Mouse (Mus musculus): ENCODE measurements around the gene Vps29. TPM values are rescaled to one million over a fixed set of nuclear protein-coding genes. Genes with fewer than 3 reads are reported as not detected.

Gene Vps29
- polyA plus RNA-seq, 1 experiment from 2014 or later, result 327 TPM

DNA sequence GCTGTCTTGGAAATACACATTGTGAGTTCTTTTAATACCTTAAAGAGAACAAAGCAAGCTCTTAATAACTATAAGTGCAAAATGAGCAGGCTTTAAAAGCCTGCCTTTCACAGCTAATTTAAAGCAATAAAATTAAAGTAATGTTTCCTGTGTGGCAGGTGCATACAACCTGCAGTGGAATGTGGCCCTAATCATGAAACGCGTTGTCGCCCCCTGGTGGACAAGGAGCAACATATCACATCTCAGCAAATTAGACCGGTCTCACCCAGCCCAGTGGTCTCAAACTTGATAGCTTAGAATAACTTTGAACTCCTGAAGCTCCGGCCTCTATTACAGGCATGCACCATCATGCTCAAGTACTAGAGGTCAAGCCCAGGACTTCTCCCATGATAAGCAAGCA is 9.9 kb upstream of the Vps29 start:
- no peak overlapping the region for H3K9ac ChIP-seq
- H3K27me3 ChIP-seq, result no peaks in the 10 kb centered on the region
- 9% methylated on average over 5 of the region's 5 CpGs for WGBS
- no peak overlapping the region for H3K27ac ChIP-seq (replicated peaks)
- no peak overlapping the region for H3K4me2 ChIP-seq
- H3K36me3 ChIP-seq, result no peaks in the 10 kb centered on the region
- no peaks in the 10 kb centered on the region for H3K9me3 ChIP-seq
- no peak overlapping the region for H3K4me3 ChIP-seq
- peak; percentile 72; the same call in 1 of the 2 replicates for ATAC-seq (ENCODE audit: low read depth)
- 0 out of 2 replicates have a peak, but pooled peaks cover 7% of the 10 kb centered on the region for H3K4me1 ChIP-seq (replicated peaks)

GRCm38 (mm10) chr5:122345777-122346176 is 8.4 kb upstream of the Vps29 start:
- WGBS, result 75% methylated on average over 4 of the region's 4 CpGs
- no peak for ATAC-seq (ENCODE audit: low read depth)
- Histone ChIP-seq H3K9me3 (no peaks in the 10 kb centered on the region), H3K9ac (no peak overlapping the region), H3K4me1 (replicated peaks) (0 out of 2 replicates have a peak, but pooled peaks cover 7% of the 10 kb centered on the region), H3K36me3 (no peaks in the 10 kb centered on the region), H3K27me3 (no peaks in the 10 kb centered on the region), H3K27ac (replicated peaks) (no peak overlapping the region), H3K4me3 (no peak overlapping the region), H3K4me2 (no peak overlapping the region)

GRCm38 (mm10) chr5:122354492-122355067 is 411 bp downstream of the Vps29 start:
- peak overlapping the region; percentile 90 for H3K9ac ChIP-seq
- H3K4me2 ChIP-seq, result peak overlapping the region; percentile 78
- peak overlapping the region; percentile 89 for H3K27ac ChIP-seq (replicated peaks)
- no peaks in the 10 kb centered on the region for H3K27me3 ChIP-seq
- no peaks in the 10 kb centered on the region for H3K9me3 ChIP-seq
- WGBS, result under 1% methylated on average over 54 of the region's 57 CpGs
- peak; percentile 56; the same call in 1 of the 2 replicates for ATAC-seq (ENCODE audit: low read depth)
- H3K36me3 ChIP-seq, result peaks cover 5% of the 10 kb centered on the region; the same call in 1 of the 2 replicates
- H3K4me3 ChIP-seq, result peak overlapping the region; percentile 91
- H3K4me1 ChIP-seq (replicated peaks), result peaks cover 17% of the 10 kb centered on the region

DNA sequence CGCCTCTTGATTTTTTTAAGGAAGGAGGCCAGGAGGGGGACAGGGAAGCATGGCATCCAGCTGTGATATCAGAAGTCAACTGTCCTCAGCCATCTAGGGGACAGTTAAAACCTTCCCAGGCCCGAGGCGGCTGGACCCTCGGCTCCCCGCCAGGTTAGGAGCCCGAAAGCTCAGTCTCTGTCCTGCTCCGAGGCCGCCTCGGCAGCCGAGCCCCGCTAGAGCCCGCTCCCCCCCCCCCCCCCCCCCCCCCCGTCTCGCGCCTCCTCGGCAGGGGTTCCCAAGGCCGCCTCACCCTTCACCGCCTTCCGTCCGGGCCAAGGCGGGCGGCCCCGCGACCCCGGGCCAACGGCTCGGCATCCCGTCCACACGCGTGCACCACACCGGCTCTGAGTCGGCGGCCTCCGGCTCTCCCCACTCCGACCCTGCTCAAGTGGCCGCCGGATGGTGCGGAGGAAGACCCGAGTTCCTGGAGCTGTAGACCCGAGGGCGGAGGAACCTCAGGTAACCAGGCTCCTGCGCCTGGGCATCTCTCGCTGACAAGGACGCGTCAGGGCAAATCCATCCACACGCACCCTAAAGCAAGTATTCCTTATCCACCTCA is 17.5 kb downstream of the Vps29 start, which contains the start of gene Gpn3:
Gpn3 (plus strand) TSS at position 286 of the 601 bp plus-strand sequence.
- H3K27ac ChIP-seq (replicated peaks), result peak within 1 kb of the TSS; percentile 97
- peak; percentile 84 for ATAC-seq (ENCODE audit: low read depth)
- WGBS, result under 1% methylated on average over 34 of the region's 46 CpGs
- peak within 1 kb of the TSS; percentile 88 for H3K9ac ChIP-seq
- no peaks in the 10 kb centered on the region for H3K9me3 ChIP-seq
- H3K4me3 ChIP-seq, result peak within 1 kb of the TSS; percentile 73
- peaks cover 28% of the 10 kb centered on the region for H3K4me1 ChIP-seq (replicated peaks)
- peak within 1 kb of the TSS; percentile 69 for H3K4me2 ChIP-seq
- no peaks in the 10 kb centered on the region for H3K27me3 ChIP-seq
- H3K36me3 ChIP-seq, result peaks cover 43% of the 10 kb centered on the region

- H3K27me3 ChIP-seq, result no peaks in the 10 kb centered on the region
- peak within 1 kb of the TSS; percentile 69 for H3K4me2 ChIP-seq
- H3K9ac ChIP-seq, result peak within 1 kb of the TSS; percentile 88
- peaks cover 28% of the 10 kb centered on the region for H3K4me1 ChIP-seq (replicated peaks)
- H3K9me3 ChIP-seq, result no peaks in the 10 kb centered on the region
- peak within 1 kb of the TSS; percentile 97 for H3K27ac ChIP-seq (replicated peaks)
- ATAC-seq (ENCODE audit: low read depth), result peak; percentile 96
- H3K36me3 ChIP-seq, result peaks cover 41% of the 10 kb centered on the region
- H3K4me3 ChIP-seq, result peak within 1 kb of the TSS; percentile 73
- WGBS, result under 1% methylated on average over 53 of the region's 53 CpGs
These were observed 18.1 kb downstream of the Vps29 start, which contains the start of gene Fam216a for GRCm38 (mm10) chr5:122372192-122372769. Fam216a (minus strand) TSS chr5:122372364.

GRCm38 (mm10) chr5:122372878-122373277 is 18.7 kb downstream of the Vps29 start:
- no peaks in the 10 kb centered on the region for H3K9me3 ChIP-seq
- H3K4me1 ChIP-seq (replicated peaks), result peaks cover 28% of the 10 kb centered on the region
- peak overlapping the region; percentile 67 for H3K4me2 ChIP-seq
- peaks cover 35% of the 10 kb centered on the region for H3K36me3 ChIP-seq
- no peak for ATAC-seq (ENCODE audit: low read depth)
- H3K27me3 ChIP-seq, result no peaks in the 10 kb centered on the region
- H3K9ac ChIP-seq, result peak overlapping the region; percentile 81
- peak overlapping the region; percentile 87 for H3K27ac ChIP-seq (replicated peaks)
- peak overlapping the region; percentile 73 for H3K4me3 ChIP-seq
- WGBS, result 8% methylated on average over 5 of the region's 5 CpGs

GRCm38 (mm10) chr5:122377101-122377833 is 23.1 kb downstream of the Vps29 start:
- peaks cover 12% of the 10 kb centered on the region for H3K4me1 ChIP-seq (replicated peaks)
- WGBS, result 93% methylated on average over 4 of the region's 4 CpGs
- ATAC-seq (ENCODE audit: low read depth), result no peak

DNA sequence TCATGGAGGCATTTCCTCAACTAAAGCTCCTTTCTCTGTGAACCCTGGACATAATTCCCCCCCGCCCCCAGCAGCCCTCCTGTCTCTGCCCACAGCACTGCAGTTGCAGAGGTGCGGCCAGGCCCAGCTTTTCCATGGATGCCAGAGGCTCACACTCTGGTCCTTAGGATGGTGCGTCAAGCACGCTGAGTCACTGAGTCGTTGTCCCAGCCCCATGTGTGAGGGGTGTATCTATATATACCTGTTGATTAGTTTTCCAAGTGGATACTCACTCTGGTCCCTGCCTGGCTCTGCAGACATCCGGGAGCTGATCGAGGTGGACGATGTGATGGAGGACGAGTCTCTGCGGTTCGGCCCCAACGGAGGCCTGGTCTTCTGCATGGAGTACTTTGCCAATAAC is 24.0 kb downstream of the Vps29 start:
- WGBS, result 95% methylated on average over 12 of the region's 12 CpGs
- H3K4me2 ChIP-seq, result no peak overlapping the region
- H3K4me3 ChIP-seq, result no peak overlapping the region
- no peak overlapping the region for H3K9ac ChIP-seq
- no peak for ATAC-seq (ENCODE audit: low read depth)
- no peak overlapping the region for H3K27ac ChIP-seq (replicated peaks)
- no peaks in the 10 kb centered on the region for H3K9me3 ChIP-seq
- H3K4me1 ChIP-seq (replicated peaks), result peaks cover 8% of the 10 kb centered on the region
- H3K27me3 ChIP-seq, result no peaks in the 10 kb centered on the region
- peaks cover 65% of the 10 kb centered on the region for H3K36me3 ChIP-seq

More at GRCm38 (mm10) chr5:122377101-122377833, 23.1 kb downstream of the Vps29 start:
- Histone ChIP-seq H3K4me3 (no peak overlapping the region), H3K27ac (replicated peaks) (no peak overlapping the region), H3K9ac (no peak overlapping the region), H3K36me3 (peaks cover 59% of the 10 kb centered on the region), H3K27me3 (no peaks in the 10 kb centered on the region), H3K9me3 (no peaks in the 10 kb centered on the region), H3K4me2 (no peak overlapping the region)

DNA sequence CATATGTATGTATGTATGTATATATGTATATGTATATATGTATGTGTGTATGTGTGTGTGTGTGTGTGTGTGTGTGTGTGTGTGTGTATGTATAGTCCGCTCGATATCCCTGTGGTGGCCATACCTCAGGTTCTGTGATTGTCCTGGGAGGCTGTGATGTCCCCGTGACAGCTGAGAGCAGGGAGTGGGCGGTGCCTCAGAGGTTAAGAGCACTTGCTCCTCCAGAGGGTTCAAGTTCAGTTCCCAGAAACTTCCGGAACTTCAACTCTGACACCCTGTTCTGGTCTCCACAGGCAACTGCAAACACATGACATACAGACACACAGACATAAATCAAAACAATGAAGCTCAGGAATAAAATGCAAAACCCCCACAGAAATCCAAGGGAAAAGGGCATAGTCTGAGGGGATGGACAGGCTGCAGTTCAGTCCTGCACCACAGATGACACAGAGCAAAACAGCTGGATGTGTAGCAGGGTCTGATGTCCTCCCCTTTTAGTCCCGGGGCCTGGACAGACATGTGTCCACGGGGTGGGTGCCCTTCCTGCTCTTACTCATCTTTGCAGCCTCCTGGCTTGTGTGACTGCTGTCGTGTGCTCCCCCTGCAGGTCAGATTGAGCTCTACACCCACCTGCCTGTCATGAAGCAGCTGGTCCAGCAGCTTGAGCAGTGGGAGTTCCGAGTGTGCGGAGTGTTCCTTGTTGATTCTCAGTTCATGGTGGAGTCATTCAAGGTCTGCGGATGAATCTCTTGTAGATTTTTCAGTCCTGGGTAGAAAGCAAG is 25.4 kb downstream of the Vps29 start:
- H3K4me2 ChIP-seq, result no peak overlapping the region
- H3K9me3 ChIP-seq, result no peaks in the 10 kb centered on the region
- H3K27me3 ChIP-seq, result no peaks in the 10 kb centered on the region
- no peak overlapping the region for H3K27ac ChIP-seq (replicated peaks)
- H3K4me1 ChIP-seq (replicated peaks), result no peaks in the 10 kb centered on the region
- no peak overlapping the region for H3K9ac ChIP-seq
- peak; percentile 23; the same call in 1 of the 2 replicates for ATAC-seq (ENCODE audit: low read depth)
- 54% methylated on average over 11 of the region's 11 CpGs for WGBS
- no peak overlapping the region for H3K4me3 ChIP-seq
- peaks cover 63% of the 10 kb centered on the region for H3K36me3 ChIP-seq

DNA sequence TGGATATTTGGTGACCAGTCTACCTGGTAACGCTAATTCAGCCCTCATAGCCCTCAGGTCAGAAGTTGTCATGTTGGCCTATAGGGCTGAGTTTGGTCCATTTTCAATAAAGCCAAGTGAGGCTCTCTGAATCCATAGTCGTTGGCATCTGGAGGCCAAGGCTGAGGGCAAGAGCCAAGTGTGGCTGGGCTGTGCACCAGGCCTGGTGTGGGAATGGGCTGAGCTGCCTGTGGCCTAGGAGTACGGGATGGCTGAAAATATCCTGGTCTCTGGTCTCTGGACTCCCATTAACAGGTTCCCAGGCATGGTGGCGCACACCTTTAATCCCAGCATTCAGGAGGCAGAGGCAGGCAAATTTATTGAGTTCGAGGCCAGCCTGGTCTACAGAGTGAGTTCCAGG is 35.8 kb downstream of the Vps29 start:
- no peaks in the 10 kb centered on the region for H3K9me3 ChIP-seq
- WGBS, result 92% methylated on average over 5 of the region's 5 CpGs
- H3K4me2 ChIP-seq, result no peak overlapping the region
- H3K27ac ChIP-seq (replicated peaks), result no peak overlapping the region
- no peak overlapping the region for H3K4me3 ChIP-seq
- H3K27me3 ChIP-seq, result no peaks in the 10 kb centered on the region
- H3K4me1 ChIP-seq (replicated peaks), result peaks cover 12% of the 10 kb centered on the region
- no peaks in the 10 kb centered on the region for H3K36me3 ChIP-seq
- no peak for ATAC-seq (ENCODE audit: low read depth)
- H3K9ac ChIP-seq, result no peak overlapping the region

- Histone ChIP-seq H3K4me1 (replicated peaks) (peaks cover 12% of the 10 kb centered on the region), H3K4me2 (no peak overlapping the region), H3K27ac (replicated peaks) (no peak overlapping the region), H3K9me3 (no peaks in the 10 kb centered on the region), H3K4me3 (no peak overlapping the region), H3K27me3 (no peaks in the 10 kb centered on the region), H3K36me3 (no peaks in the 10 kb centered on the region), H3K9ac (no peak overlapping the region)
- ATAC-seq (ENCODE audit: low read depth), result 0 out of 2 replicates have a peak, but pooled peaks have one; percentile 17
These were observed 36.5 kb downstream of the Vps29 start for GRCm38 (mm10) chr5:122390671-122391070.

Data from neural tube, embryonic 13.5 days (tissue).